In genomic region chr6:137757891-137758290, GRCm38 (mm10) we compare ENCODE assay signal across 19 mouse cellular contexts. TPM values are rescaled to one million over a fixed set of nuclear protein-coding genes. Genes with fewer than 3 reads are reported as not detected.
A peak's percentile ranks its signal among the peaks of the same experiment; 100 is the strongest.
DNase-seq lines count a peak whose midpoint lies in the region; ATAC-seq and TF ChIP-seq lines count a peak whose summit lies in the region.
"Had no signal": no experiment of that assay in that cellular context is flagged by ENCODE, and none has a peak within 500 bp of the region (broad histone marks: within the 10 kb centered on the region; RNA-seq: fewer than 3 reads in every experiment).

No protein-coding gene starts in this region.

- TF ChIP-seq CTCF in kidney, adult 2 months (conservative IDR thresholded peaks at IDR 0.05; ENCODE audit: insufficient read depth, insufficient read length, low read depth, low read length): no peak

- peaks cover 4% of the 10 kb centered on the region; the same call in 1 of the 2 replicates for H3K36me3 ChIP-seq in forebrain, embryonic 10.5 days (replicated peaks)
- no peaks in the 10 kb centered on the region for H3K36me3 ChIP-seq in forebrain, embryonic 13.5 days (ENCODE audit: poor library complexity, severe bottlenecking)
- no peaks in the 10 kb centered on the region for H3K36me3 ChIP-seq in kidney, adult 2 months (ENCODE audit: control insufficient read depth, insufficient read depth, low read length)
- H3K36me3 ChIP-seq: heart, embryonic 12.5 days; heart, embryonic 15.5 days had no signal

- peak; percentile 2 for DNase-seq in forebrain, embryonic 10.5 days (ENCODE audit: extremely low spot score, low spot score)
- peak; percentile 43 for DNase-seq in kidney, adult 2 months
- no peak for DNase-seq in kidney, adult 18-20 months
- DNase-seq in testis, postnatal 10 days (ENCODE audit: low spot score): peak; percentile 7
- no peak for DNase-seq in testis, postnatal 14 days (ENCODE audit: low spot score)
- DNase-seq: adrenal gland, adult 8-10 months; adrenal gland, postnatal 25 days; cerebellum, adult 18-20 months; cerebellum, adult 9-10 months; cerebellum, postnatal 14 days; gastrocnemius, postnatal 25 days; heart, postnatal 10 days; heart, postnatal 4 days had no signal

- no peak overlapping the region for H3K4me3 ChIP-seq in forebrain, embryonic 10.5 days
- H3K4me3 ChIP-seq in forebrain, embryonic 13.5 days: no peak overlapping the region
- H3K4me3 ChIP-seq in kidney, adult 2 months (ENCODE audit: insufficient read depth, low read depth, low read length): no peak overlapping the region
- H3K4me3 ChIP-seq: forebrain, embryonic 15.5 days; heart, embryonic 12.5 days; heart, embryonic 15.5 days; hindbrain, embryonic 15.5 days had no signal

- no peak overlapping the region for H3K4me2 ChIP-seq in forebrain, embryonic 13.5 days
- H3K4me2 ChIP-seq: forebrain, embryonic 15.5 days; heart, embryonic 12.5 days; heart, embryonic 15.5 days; hindbrain, embryonic 15.5 days had no signal

- whole genome bisulfite sequencing in forebrain, embryonic 10.5 days: 100% methylated on average over 1 of the region's 1 CpGs
- 100% methylated on average over 1 of the region's 1 CpGs for WGBS in forebrain, embryonic 13.5 days
- 89% methylated on average over 1 of the region's 1 CpGs for WGBS in kidney, adult 2 months

- no peak for ATAC-seq in forebrain, embryonic 13.5 days
- ATAC-seq: activated CD4-positive, CD25-positive, alpha-beta regulatory T cell, adult 4 months; forebrain, embryonic 15.5 days had no signal

- H3K9ac ChIP-seq in forebrain, embryonic 13.5 days: no peak overlapping the region
- H3K9ac ChIP-seq: forebrain, embryonic 15.5 days; heart, embryonic 12.5 days; heart, embryonic 15.5 days; hindbrain, embryonic 15.5 days had no signal

- no peaks in the 10 kb centered on the region for H3K9me3 ChIP-seq in forebrain, embryonic 10.5 days
- no peaks in the 10 kb centered on the region for H3K9me3 ChIP-seq in forebrain, embryonic 13.5 days (replicated peaks)
- H3K9me3 ChIP-seq: forebrain, embryonic 15.5 days; heart, embryonic 12.5 days; heart, embryonic 15.5 days; hindbrain, embryonic 15.5 days had no signal

- TF ChIP-seq POLR2A in kidney, adult 2 months (IDR thresholded peaks at IDR 0.05; ENCODE audit: low read depth, low read length): no peak

- no peak overlapping the region for H3K27ac ChIP-seq in forebrain, embryonic 10.5 days
- H3K27ac ChIP-seq in forebrain, embryonic 13.5 days: no peak overlapping the region
- no peak overlapping the region for H3K27ac ChIP-seq in kidney, adult 2 months (ENCODE audit: insufficient read depth, low read depth, low read length)
- H3K27ac ChIP-seq: forebrain, embryonic 15.5 days; heart, embryonic 15.5 days; hindbrain, embryonic 15.5 days had no signal

- H3K4me1 ChIP-seq in forebrain, embryonic 10.5 days: peaks cover 29% of the 10 kb centered on the region
- H3K4me1 ChIP-seq in forebrain, embryonic 13.5 days: peaks cover 11% of the 10 kb centered on the region
- H3K4me1 ChIP-seq in kidney, adult 2 months (ENCODE audit: control insufficient read depth, insufficient read depth, low read length): peaks cover 25% of the 10 kb centered on the region

- H3K27me3 ChIP-seq in forebrain, embryonic 10.5 days (ENCODE audit: poor library complexity, severe bottlenecking): no peaks in the 10 kb centered on the region
- no peaks in the 10 kb centered on the region for H3K27me3 ChIP-seq in forebrain, embryonic 13.5 days
- no peaks in the 10 kb centered on the region for H3K27me3 ChIP-seq in kidney, adult 2 months (replicated peaks; ENCODE audit: control insufficient read depth, insufficient read depth, low read length)
- H3K27me3 ChIP-seq: forebrain, embryonic 15.5 days; heart, embryonic 12.5 days; heart, embryonic 15.5 days; hindbrain, embryonic 15.5 days had no signal

RNA-seq across cellular contexts. Expression of gene Dera, which starts 3.5 kb away (rescaled TPM):
- 67.2 and 69.5 TPM in 2 replicates for polyA plus RNA-seq in forebrain, embryonic 10.5 days (2016; fragmentation: Nextera tagmentation; extraction: Ambion mirVana)
- 19.0 and 20.1 TPM in 2 replicates for polyA plus RNA-seq in forebrain, embryonic 13.5 days (2015; fragmentation: Nextera tagmentation; extraction: Ambion mirVana)
- polyA plus RNA-seq in kidney, adult 2 months (2012; rRNA removed): 36.0 and 38.2 TPM in 2 replicates

RNA-seq across cellular contexts. Expression of gene Strap, which starts 23.0 kb away (rescaled TPM):
- 240 and 241 TPM in 2 replicates for polyA plus RNA-seq in forebrain, embryonic 10.5 days (2016; fragmentation: Nextera tagmentation; extraction: Ambion mirVana)
- polyA plus RNA-seq in forebrain, embryonic 13.5 days (2015; fragmentation: Nextera tagmentation; extraction: Ambion mirVana): 194 and 206 TPM in 2 replicates
- 29.7 and 31.1 TPM in 2 replicates for polyA plus RNA-seq in kidney, adult 2 months (2012; rRNA removed)

Comparison
In these comparisons a context has a peak if more than half of its experiments do, and no peak if none do; other contexts are left out.
1. DNase-seq: peak in forebrain, embryonic 10.5 days (single experiment), kidney, adult 2 months (single experiment) and testis, postnatal 10 days (single experiment); none in kidney, adult 18-20 months (single experiment) and testis, postnatal 14 days (single experiment).